Mouse (Mus musculus): ENCODE measurements around the gene Gm9958. TPM values are rescaled to one million over a fixed set of nuclear protein-coding genes. Genes with fewer than 3 reads are reported as not detected.
A peak's percentile ranks its signal among the peaks of the same experiment; 100 is the strongest.

Gm9958 gene
- total RNA-seq (2014; fragmentation: Nextera tagmentation) (0.56 and 2.3 TPM in 2 replicates), total RNA-seq (2017) (1.5 and 1.9 TPM in 2 replicates)

GRCm38 (mm10) chr5:90367067-90367303 is at the start of gene Gm9958:
Gm9958 (plus strand) TSS chr5:90367204.
- no peak for ATAC-seq (replicated peaks; ENCODE audit: poor library complexity, severe bottlenecking)

GRCm38 (mm10) chr5:90331071-90331470 is 35.9 kb upstream of the Gm9958 start:
- ATAC-seq (replicated peaks; ENCODE audit: poor library complexity, severe bottlenecking): peak; percentile 53

- no peak for ATAC-seq (replicated peaks; ENCODE audit: poor library complexity, severe bottlenecking)
These were observed 34.5 kb upstream of the Gm9958 start for GRCm38 (mm10) chr5:90332478-90332877.

GRCm38 (mm10) chr5:90338177-90339091 is 28.6 kb upstream of the Gm9958 start:
- ATAC-seq (replicated peaks; ENCODE audit: poor library complexity, severe bottlenecking): peak; percentile 78

GRCm38 (mm10) chr5:90339129-90339952 is 27.7 kb upstream of the Gm9958 start:
- peak; percentile 81 for ATAC-seq (replicated peaks; ENCODE audit: poor library complexity, severe bottlenecking)

- ATAC-seq (replicated peaks; ENCODE audit: poor library complexity, severe bottlenecking): no peak
These were observed 27.1 kb upstream of the Gm9958 start for GRCm38 (mm10) chr5:90339953-90340343.

GRCm38 (mm10) chr5:90340847-90341246 is 26.2 kb upstream of the Gm9958 start:
- no peak for ATAC-seq (replicated peaks; ENCODE audit: poor library complexity, severe bottlenecking)

GRCm38 (mm10) chr5:90346877-90347276 is 20.1 kb upstream of the Gm9958 start:
- ATAC-seq (replicated peaks; ENCODE audit: poor library complexity, severe bottlenecking): no peak

GRCm38 (mm10) chr5:90353552-90354317 is 13.3 kb upstream of the Gm9958 start:
- ATAC-seq (replicated peaks; ENCODE audit: poor library complexity, severe bottlenecking): no peak

- no peak for ATAC-seq (replicated peaks; ENCODE audit: poor library complexity, severe bottlenecking)
These were observed 11.2 kb upstream of the Gm9958 start for GRCm38 (mm10) chr5:90355824-90356223.

- peak; percentile 30 for ATAC-seq (replicated peaks; ENCODE audit: poor library complexity, severe bottlenecking)
These were observed 2.5 kb upstream of the Gm9958 start for GRCm38 (mm10) chr5:90364526-90364925.

GRCm38 (mm10) chr5:90365141-90365951 is 1.7 kb upstream of the Gm9958 start:
- peak; percentile 41 for ATAC-seq (replicated peaks; ENCODE audit: poor library complexity, severe bottlenecking)

- peak; percentile 66 for ATAC-seq (replicated peaks; ENCODE audit: poor library complexity, severe bottlenecking)
These were observed 610 bp upstream of the Gm9958 start, which contains the start of gene Ankrd17 for GRCm38 (mm10) chr5:90366121-90367066. Ankrd17 (minus strand) TSS chr5:90366577.

- no peak for ATAC-seq (replicated peaks; ENCODE audit: poor library complexity, severe bottlenecking)
These were observed 3.4 kb downstream of the Gm9958 start for GRCm38 (mm10) chr5:90370401-90370800.

- no peak for ATAC-seq (replicated peaks; ENCODE audit: poor library complexity, severe bottlenecking)
These were observed 6.7 kb downstream of the Gm9958 start for GRCm38 (mm10) chr5:90373708-90374107.

- ATAC-seq (replicated peaks; ENCODE audit: poor library complexity, severe bottlenecking): no peak
These were observed 14.5 kb downstream of the Gm9958 start for GRCm38 (mm10) chr5:90381458-90381857.

GRCm38 (mm10) chr5:90383080-90383479 is 16.1 kb downstream of the Gm9958 start:
- peak; percentile 69 for ATAC-seq (replicated peaks; ENCODE audit: poor library complexity, severe bottlenecking)

GRCm38 (mm10) chr5:90393764-90394163 is 26.8 kb downstream of the Gm9958 start:
- ATAC-seq (replicated peaks; ENCODE audit: poor library complexity, severe bottlenecking): no peak

- ATAC-seq (replicated peaks; ENCODE audit: poor library complexity, severe bottlenecking): no peak
These were observed 27.3 kb downstream of the Gm9958 start for GRCm38 (mm10) chr5:90394322-90394721.
